Mouse (Mus musculus) neural tube, embryonic 15.5 days (tissue): ENCODE data around the gene Asic4. TPM values are rescaled to one million over a fixed set of nuclear protein-coding genes. Genes with fewer than 3 reads are reported as not detected.

ENCODE experiments used
- ATAC-seq: fragments of 200-750 bp; cut with Nextera tagmentation; 2 replicates; pipeline ENCODE4 v1.8.0; 2017; ENCODE audit warnings: mild to moderate bottlenecking, moderate TSS enrichment, moderate library complexity; ENCODE audit not compliant: low FRiP score
- H3K27ac ChIP-seq: fragments of 300-500 bp; sonication (generic); replicated peaks from 2 replicates; pipeline ENCODE4 v1.5.1; 2015; ENCODE audit warnings: mild to moderate bottlenecking, inconsistent platforms
- H3K27me3 ChIP-seq: fragments of 300-500 bp; sonication (generic); replicated peaks from 2 replicates; pipeline ENCODE4 v1.6.1; 2015; ENCODE audit warnings: inconsistent platforms
- H3K36me3 ChIP-seq: fragments of 300-500 bp; sonication (generic); 2 replicates; pipeline ENCODE4 v1.6.1; 2015; ENCODE audit warnings: inconsistent platforms
- H3K4me1 ChIP-seq: fragments of 300-500 bp; sonication (generic); 2 replicates; pipeline ENCODE4 v1.6.1; 2015; ENCODE audit warnings: inconsistent platforms
- H3K4me2 ChIP-seq: fragments of 300-500 bp; sonication (generic); 2 replicates; pipeline ENCODE4 v1.6.1; 2015; ENCODE audit warnings: inconsistent platforms, mild to moderate bottlenecking, moderate library complexity
- H3K4me3 ChIP-seq: fragments of 300-500 bp; sonication (generic); replicated peaks from 2 replicates; pipeline ENCODE4 v1.5.1; 2015; ENCODE audit warnings: mild to moderate bottlenecking, inconsistent platforms
- H3K9ac ChIP-seq: fragments of 300-500 bp; sonication (generic); replicated peaks from 2 replicates; pipeline ENCODE4 v1.6.1; 2015; ENCODE audit warnings: mild to moderate bottlenecking, inconsistent platforms
- H3K9me3 ChIP-seq: fragments of 300-500 bp; sonication (generic); replicated peaks from 2 replicates; pipeline ENCODE4 v1.6.1; 2016; ENCODE audit warnings: inconsistent platforms
- WGBS: fragments of 180-500 bp; shearing (Covaris S2); methylation state at CpG from one replicate; pipeline ENCODE4 v1.1.7; 2015; ENCODE audit warnings: mixed read lengths; 5-methylcytosine and 5-hydroxymethylcytosine counted together
- polyA plus RNA-seq: library from polyadenylated mRNA; unstranded; fragments of >200 nt; fragmentation: Nextera tagmentation; extraction: Ambion mirVana; gene quantifications from 2 replicates; pipeline ENCODE4 v1.2.1, GENCODE M21; 2015

The Asic4 gene
- polyA plus RNA-seq, 1 experiment from 2014 or later, result 31.6 TPM

GRCm38 (mm10) chr1:75476441-75476840 is 26.2 kb downstream of the Asic4 start:
- WGBS, result 96% methylated on average over 11 of the region's 11 CpGs
- H3K27me3 ChIP-seq, result no peaks in the 10 kb centered on the region; the same call in 1 of the 2 replicates
- H3K9me3 ChIP-seq, result no peaks in the 10 kb centered on the region
- H3K36me3 ChIP-seq, result peaks cover 47% of the 10 kb centered on the region
- no peak overlapping the region for H3K4me3 ChIP-seq
- H3K9ac ChIP-seq, result no peak overlapping the region
- no peak overlapping the region for H3K27ac ChIP-seq
- peaks cover 53% of the 10 kb centered on the region for H3K4me1 ChIP-seq
- no peak for ATAC-seq
- no peak overlapping the region for H3K4me2 ChIP-seq

GRCm38 (mm10) chr1:75477264-75477965 is 27.2 kb downstream of the Asic4 start:
- 12% methylated on average over 35 of the region's 35 CpGs for WGBS
- no peak for ATAC-seq
- Histone ChIP-seq H3K9ac (peak overlapping the region; percentile 64; the same call in 1 of the 2 replicates), H3K4me3 (peak overlapping the region; percentile 61), H3K36me3 (peaks cover 43% of the 10 kb centered on the region), H3K27ac (peak overlapping the region; percentile 45; the same call in 1 of the 2 replicates), H3K27me3 (peaks cover 6% of the 10 kb centered on the region), H3K4me1 (peaks cover 61% of the 10 kb centered on the region), H3K9me3 (no peaks in the 10 kb centered on the region), H3K4me2 (peak overlapping the region; percentile 91)

DNA sequence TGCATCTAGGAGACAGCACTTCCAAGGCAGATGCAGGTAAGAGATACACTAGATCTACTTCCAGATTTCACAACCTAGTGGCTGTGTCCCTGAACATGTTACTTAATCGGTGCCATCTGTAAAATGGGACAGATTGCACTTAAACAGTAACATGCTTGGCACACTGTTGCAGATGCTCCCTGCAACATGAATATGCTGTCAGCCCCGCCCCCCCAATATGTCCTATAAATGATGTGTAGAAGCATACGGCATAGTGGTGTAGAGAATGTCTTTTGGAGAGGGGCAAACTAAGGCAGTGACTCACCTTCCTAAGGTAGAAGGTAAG is 27.7 kb downstream of the Asic4 start:
- Histone ChIP-seq H3K9me3 (no peaks in the 10 kb centered on the region), H3K4me1 (peaks cover 65% of the 10 kb centered on the region)
- WGBS, result 46% methylated on average over 3 of the region's 3 CpGs

DNA sequence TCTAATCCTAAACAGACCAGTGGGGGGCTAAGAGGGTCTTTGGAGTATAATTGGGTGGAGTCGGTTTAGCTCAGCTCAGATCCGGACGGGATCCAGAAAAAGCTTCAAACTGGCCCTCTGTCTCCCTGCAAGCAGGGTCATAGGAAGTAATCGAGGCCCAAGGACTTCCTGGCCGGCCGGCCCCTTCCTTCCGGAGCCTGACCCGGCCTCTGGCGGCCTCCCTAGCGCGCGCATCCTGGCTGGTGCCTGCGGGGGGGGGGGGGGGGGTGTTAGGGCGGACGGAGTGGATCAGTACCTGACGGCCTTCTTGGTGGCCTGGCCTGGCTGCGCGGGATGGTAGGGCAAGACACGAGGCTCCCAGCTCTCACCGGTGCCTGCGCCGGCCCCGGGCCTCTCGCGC is 28.3 kb downstream of the Asic4 start:
- ATAC-seq, result peak; percentile 22; the same call in 1 of the 2 replicates
- H3K9ac ChIP-seq, result peak overlapping the region; percentile 64
- peaks cover 17% of the 10 kb centered on the region for H3K27me3 ChIP-seq
- peak overlapping the region; percentile 91 for H3K4me2 ChIP-seq
- H3K4me3 ChIP-seq, result peak overlapping the region; percentile 61
- peak overlapping the region; percentile 86 for H3K27ac ChIP-seq
- under 1% methylated on average over 21 of the region's 25 CpGs for WGBS
- H3K9me3 ChIP-seq, result no peaks in the 10 kb centered on the region
- H3K36me3 ChIP-seq, result peaks cover 42% of the 10 kb centered on the region
- peaks cover 65% of the 10 kb centered on the region for H3K4me1 ChIP-seq

More for the DNA sequence above, 27.7 kb downstream of the Asic4 start:
- ATAC-seq, result no peak
- Histone ChIP-seq H3K9ac (peak overlapping the region; percentile 64), H3K4me3 (peak overlapping the region; percentile 61), H3K27ac (no peak overlapping the region; the same call in 1 of the 2 replicates), H3K27me3 (peaks cover 11% of the 10 kb centered on the region), H3K36me3 (peaks cover 43% of the 10 kb centered on the region), H3K4me2 (peak overlapping the region; percentile 91)

DNA sequence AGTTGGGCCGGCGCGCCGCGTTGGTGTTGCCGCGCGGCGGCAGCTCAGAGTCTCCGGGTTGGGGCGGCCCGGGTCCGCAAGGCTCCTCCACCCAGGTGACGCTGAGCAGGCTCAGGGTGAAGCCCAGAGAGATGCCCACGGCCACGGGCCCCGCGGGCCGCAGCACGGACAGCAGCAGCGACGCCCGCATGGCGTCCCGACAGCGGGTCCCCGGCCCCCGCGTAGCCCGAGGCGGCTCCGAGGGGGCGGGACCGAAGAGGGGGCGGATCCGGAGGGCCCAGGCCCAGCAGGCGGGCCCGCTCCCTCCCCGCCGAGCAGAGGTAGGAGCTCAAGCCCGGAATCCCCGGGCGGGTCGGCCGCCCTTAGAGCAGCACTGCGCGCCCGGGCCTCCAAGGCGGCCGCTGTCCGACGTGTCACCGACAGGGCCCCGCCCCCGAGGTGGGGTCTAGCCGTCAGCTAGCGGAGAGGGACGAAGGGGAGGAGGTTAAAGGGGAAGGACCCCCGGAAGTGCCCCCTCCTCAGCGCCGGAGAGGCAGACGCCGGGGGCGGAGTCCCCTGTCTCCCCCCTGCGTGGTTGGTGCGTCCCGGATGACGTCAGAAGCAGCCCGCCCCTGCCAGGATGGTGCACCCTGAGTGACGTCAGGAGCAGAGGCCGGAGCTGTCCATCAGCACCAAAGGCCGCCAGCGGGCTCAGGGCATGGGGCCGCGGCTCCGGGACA is 28.8 kb downstream of the Asic4 start, which contains the start of the genes Chpf and Tmem198:
TSS of gene Chpf (minus strand) at position 392 of the 719 bp plus-strand sequence.
TSS of gene Tmem198 (plus strand) at position 617 of the 719 bp plus-strand sequence.
- WGBS, result under 1% methylated on average over 63 of the region's 76 CpGs
- H3K9ac ChIP-seq, result peak within 1 kb of the TSS; percentile 64
- H3K4me2 ChIP-seq, result peak within 1 kb of the TSS; percentile 91
- H3K36me3 ChIP-seq, result peaks cover 38% of the 10 kb centered on the region
- peaks cover 59% of the 10 kb centered on the region for H3K4me1 ChIP-seq
- H3K4me3 ChIP-seq, result peak within 1 kb of the TSS; percentile 61
- peaks cover 22% of the 10 kb centered on the region for H3K27me3 ChIP-seq
- ATAC-seq, result peak; percentile 91
- peak within 1 kb of the TSS; percentile 86 for H3K27ac ChIP-seq
- H3K9me3 ChIP-seq, result no peaks in the 10 kb centered on the region

GRCm38 (mm10) chr1:75479635-75479989 is 29.4 kb downstream of the Asic4 start:
- H3K4me2 ChIP-seq, result peak overlapping the region; percentile 91
- peak overlapping the region; percentile 64 for H3K9ac ChIP-seq
- under 1% methylated on average over 24 of the region's 24 CpGs for WGBS
- H3K27me3 ChIP-seq, result peaks cover 28% of the 10 kb centered on the region
- peak overlapping the region; percentile 61 for H3K4me3 ChIP-seq
- H3K9me3 ChIP-seq, result no peaks in the 10 kb centered on the region
- peaks cover 39% of the 10 kb centered on the region for H3K36me3 ChIP-seq
- ATAC-seq, result no peak
- H3K27ac ChIP-seq, result peak overlapping the region; percentile 86
- peaks cover 55% of the 10 kb centered on the region for H3K4me1 ChIP-seq

DNA sequence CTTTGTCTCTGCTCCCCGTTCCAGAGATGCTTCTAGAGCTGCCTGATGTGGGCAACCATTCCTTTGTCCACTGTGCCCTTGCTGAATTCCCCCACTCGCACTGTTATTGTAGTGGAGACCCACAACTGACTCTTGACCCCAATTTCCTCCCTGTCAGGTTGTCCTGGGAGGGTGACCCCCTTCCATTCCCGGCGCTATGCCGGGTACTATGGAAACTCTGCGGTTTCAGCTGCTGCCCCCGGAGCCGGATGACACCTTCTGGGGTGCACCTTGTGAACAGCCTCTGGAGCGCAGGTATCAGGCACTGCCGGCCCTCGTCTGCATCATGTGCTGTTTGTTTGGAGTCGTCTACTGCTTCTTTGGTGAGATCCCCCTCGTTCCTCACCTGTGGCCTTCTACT is 29.8 kb downstream of the Asic4 start:
- Histone ChIP-seq H3K4me1 (peaks cover 52% of the 10 kb centered on the region), H3K9me3 (no peaks in the 10 kb centered on the region), H3K36me3 (peaks cover 39% of the 10 kb centered on the region), H3K27me3 (peaks cover 32% of the 10 kb centered on the region), H3K4me3 (peak overlapping the region; percentile 61), H3K9ac (peak overlapping the region; percentile 64), H3K27ac (peak overlapping the region; percentile 86), H3K4me2 (peak overlapping the region; percentile 91)
- ATAC-seq, result no peak
- 14% methylated on average over 13 of the region's 13 CpGs for WGBS

GRCm38 (mm10) chr1:75480735-75481134 is 30.5 kb downstream of the Asic4 start:
- Histone ChIP-seq H3K4me3 (peak overlapping the region; percentile 61), H3K4me2 (peak overlapping the region; percentile 91), H3K9me3 (no peaks in the 10 kb centered on the region), H3K9ac (0 out of 2 replicates have a peak overlapping the region, but pooled peaks have one; percentile 64), H3K27me3 (peaks cover 39% of the 10 kb centered on the region), H3K27ac (no peak overlapping the region), H3K36me3 (peaks cover 39% of the 10 kb centered on the region), H3K4me1 (peaks cover 52% of the 10 kb centered on the region)
- ATAC-seq, result no peak
- 91% methylated on average over 7 of the region's 7 CpGs for WGBS

DNA sequence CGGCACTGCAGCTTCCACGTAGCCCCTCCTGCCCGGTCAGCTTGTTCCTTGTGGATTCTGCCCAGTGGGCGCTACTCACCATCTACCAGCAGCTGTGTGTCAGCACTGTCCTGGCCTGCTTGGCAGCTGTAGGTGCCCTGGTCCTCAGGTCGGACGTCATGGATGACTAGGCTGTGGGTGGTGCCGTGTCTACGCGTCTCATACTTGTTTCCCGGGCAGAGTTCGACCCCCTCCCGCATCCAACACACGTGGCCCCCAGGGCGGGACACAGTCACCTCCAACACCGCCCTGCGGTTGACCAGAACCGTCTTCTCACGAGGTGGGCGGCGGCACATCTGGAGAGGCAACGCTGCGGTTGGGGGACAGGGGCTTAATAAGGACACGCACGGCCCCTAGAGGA is 36.3 kb downstream of the Asic4 start:
- Histone ChIP-seq H3K9ac (peak overlapping the region; percentile 44; the same call in 1 of the 2 replicates), H3K36me3 (peaks cover 48% of the 10 kb centered on the region), H3K4me3 (peak overlapping the region; percentile 53), H3K4me1 (peaks cover 37% of the 10 kb centered on the region), H3K9me3 (no peaks in the 10 kb centered on the region), H3K27ac (no peak overlapping the region), H3K4me2 (peak overlapping the region; percentile 90), H3K27me3 (peaks cover 71% of the 10 kb centered on the region)
- ATAC-seq, result peak; percentile 9; the same call in 1 of the 2 replicates
- 8% methylated on average over 24 of the region's 24 CpGs for WGBS

GRCm38 (mm10) chr1:75487040-75487404 is 36.8 kb downstream of the Asic4 start:
- Histone ChIP-seq H3K9me3 (no peaks in the 10 kb centered on the region), H3K27ac (no peak overlapping the region), H3K4me1 (peaks cover 33% of the 10 kb centered on the region), H3K4me3 (peak overlapping the region; percentile 53), H3K4me2 (peak overlapping the region; percentile 90), H3K36me3 (peaks cover 50% of the 10 kb centered on the region), H3K27me3 (peaks cover 69% of the 10 kb centered on the region), H3K9ac (peak overlapping the region; percentile 44)
- 2% methylated on average over 13 of the region's 13 CpGs for WGBS
- ATAC-seq, result peak; percentile 21; the same call in 1 of the 2 replicates

DNA sequence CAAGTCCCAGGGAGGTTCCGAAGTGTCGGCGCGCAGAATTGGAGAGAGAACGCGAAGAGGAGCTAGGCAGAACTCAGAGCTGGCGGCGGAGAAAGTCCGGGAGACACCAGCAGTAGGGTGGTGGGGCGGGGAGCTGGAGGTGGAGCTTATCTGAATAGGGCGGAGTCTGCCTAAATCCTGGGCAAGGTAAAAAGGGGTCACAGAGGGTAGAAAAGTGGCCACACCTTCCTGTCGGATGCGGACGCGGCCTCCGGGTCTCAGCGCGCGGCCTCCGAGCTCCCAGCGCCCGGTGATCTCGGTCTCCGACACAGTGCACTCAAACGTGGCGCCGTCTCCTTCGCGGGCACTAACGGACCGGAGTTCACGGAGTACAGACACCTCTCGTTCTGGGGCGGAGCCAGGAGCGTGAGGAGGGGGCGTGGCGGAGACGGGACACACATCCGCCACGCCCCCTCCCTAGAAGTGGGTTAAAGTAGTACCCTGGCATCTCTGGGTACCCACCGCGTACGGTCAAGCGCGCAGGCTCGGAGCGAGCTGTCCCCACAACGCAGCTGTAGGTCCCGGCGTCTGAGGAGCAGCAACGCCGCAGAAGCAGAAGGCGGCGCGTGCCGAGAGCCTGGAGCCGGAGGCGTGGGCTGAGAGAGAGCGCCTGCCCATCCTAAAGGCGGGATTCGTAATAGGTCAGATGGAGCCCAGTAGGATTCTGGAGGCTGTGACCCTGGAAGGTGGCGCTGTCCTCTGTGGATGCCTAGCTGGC is 37.3 kb downstream of the Asic4 start:
- peaks cover 28% of the 10 kb centered on the region for H3K4me1 ChIP-seq
- peak; percentile 77 for ATAC-seq
- H3K36me3 ChIP-seq, result peaks cover 48% of the 10 kb centered on the region
- H3K27ac ChIP-seq, result no peak overlapping the region
- H3K9ac ChIP-seq, result peak overlapping the region; percentile 44
- H3K27me3 ChIP-seq, result peaks cover 63% of the 10 kb centered on the region
- peak overlapping the region; percentile 90 for H3K4me2 ChIP-seq
- no peaks in the 10 kb centered on the region for H3K9me3 ChIP-seq
- H3K4me3 ChIP-seq, result peak overlapping the region; percentile 53
- WGBS, result under 1% methylated on average over 62 of the region's 62 CpGs
